Mouse (Mus musculus): ENCODE measurements at regions not wholly inside any gene's neighbourhood (a gene's known extent, or its start where the extent isn't known, plus 50 kb on each side); places are given as distances from the start of the nearest gene placed in this dataset.
A peak's percentile ranks its signal among the peaks of the same experiment; 100 is the strongest.

GRCm38 (mm10) chr2:137243914-137244313, 127.5 kb upstream of the Jag1 start:
- H3K9me3 ChIP-seq (ENCODE audit: control insufficient read depth, low read depth, low read length) = no peaks in the 10 kb centered on the region
- no peak overlapping the region for H3K9ac ChIP-seq (replicated peaks; ENCODE audit: low read depth, low read length)
- WGBS = 23% methylated on average over 5 of the region's 5 CpGs
- no peak overlapping the region for H3K4me3 ChIP-seq (ENCODE audit: low read depth, low read length)
- ATAC-seq (ENCODE audit: insufficient number of reproducible peaks, insufficient read depth, low FRiP score, low read depth) = no peak
- H3K27ac ChIP-seq (ENCODE audit: low read length) = no peak overlapping the region
- no peak overlapping the region for H3K4me2 ChIP-seq (replicated peaks; ENCODE audit: low read depth, low read length)
- H3K36me3 ChIP-seq (ENCODE audit: control insufficient read depth, insufficient read depth, low read length) = no peaks in the 10 kb centered on the region
- H3K27me3 ChIP-seq (ENCODE audit: control insufficient read depth, insufficient read depth, low read length) = no peaks in the 10 kb centered on the region
- no peaks in the 10 kb centered on the region for H3K4me1 ChIP-seq (ENCODE audit: control insufficient read depth, insufficient read depth, low read length)

- Histone ChIP-seq H3K9ac (replicated peaks; ENCODE audit: low read depth, low read length) (no peak overlapping the region), H3K36me3 (ENCODE audit: control insufficient read depth, insufficient read depth, low read length) (no peaks in the 10 kb centered on the region), H3K4me2 (replicated peaks; ENCODE audit: low read depth, low read length) (no peak overlapping the region), H3K27ac (ENCODE audit: low read length) (no peak overlapping the region), H3K9me3 (ENCODE audit: control insufficient read depth, low read depth, low read length) (no peaks in the 10 kb centered on the region), H3K4me1 (ENCODE audit: control insufficient read depth, insufficient read depth, low read length) (0 out of 2 replicates have a peak, but pooled peaks cover 4% of the 10 kb centered on the region), H3K4me3 (ENCODE audit: low read depth, low read length) (no peak overlapping the region), H3K27me3 (ENCODE audit: control insufficient read depth, insufficient read depth, low read length) (no peaks in the 10 kb centered on the region)
- ATAC-seq (ENCODE audit: insufficient number of reproducible peaks, insufficient read depth, low FRiP score, low read depth) = no peak
- 54% methylated on average over 3 of the region's 3 CpGs for WGBS
Observed at GRCm38 (mm10) chr2:137236961-137237360, 120.5 kb upstream of the Jag1 start.

- H3K9ac ChIP-seq (replicated peaks; ENCODE audit: low read depth, low read length) = no peak overlapping the region
- H3K4me3 ChIP-seq (ENCODE audit: low read depth, low read length) = no peak overlapping the region
- H3K27me3 ChIP-seq (ENCODE audit: control insufficient read depth, insufficient read depth, low read length) = no peaks in the 10 kb centered on the region
- H3K36me3 ChIP-seq (ENCODE audit: control insufficient read depth, insufficient read depth, low read length) = no peaks in the 10 kb centered on the region
- H3K4me2 ChIP-seq (replicated peaks; ENCODE audit: low read depth, low read length) = no peak overlapping the region
- no peaks in the 10 kb centered on the region for H3K9me3 ChIP-seq (ENCODE audit: control insufficient read depth, low read depth, low read length)
- H3K4me1 ChIP-seq (ENCODE audit: control insufficient read depth, insufficient read depth, low read length) = 0 out of 2 replicates have a peak, but pooled peaks cover 4% of the 10 kb centered on the region
- WGBS = 87% methylated on average over 3 of the region's 3 CpGs
- ATAC-seq (ENCODE audit: insufficient number of reproducible peaks, insufficient read depth, low FRiP score, low read depth) = no peak
- H3K27ac ChIP-seq (ENCODE audit: low read length) = no peak overlapping the region
Observed at GRCm38 (mm10) chr2:137233936-137234335, 117.5 kb upstream of the Jag1 start.

- Histone ChIP-seq H3K27me3 (ENCODE audit: control insufficient read depth, insufficient read depth, low read length) (no peaks in the 10 kb centered on the region), H3K9me3 (ENCODE audit: control insufficient read depth, low read depth, low read length) (no peaks in the 10 kb centered on the region), H3K4me3 (ENCODE audit: low read depth, low read length) (no peak overlapping the region), H3K27ac (ENCODE audit: low read length) (no peak overlapping the region), H3K36me3 (ENCODE audit: control insufficient read depth, insufficient read depth, low read length) (no peaks in the 10 kb centered on the region), H3K4me1 (ENCODE audit: control insufficient read depth, insufficient read depth, low read length) (no peaks in the 10 kb centered on the region), H3K9ac (replicated peaks; ENCODE audit: low read depth, low read length) (no peak overlapping the region), H3K4me2 (replicated peaks; ENCODE audit: low read depth, low read length) (no peak overlapping the region)
- no peak for ATAC-seq (ENCODE audit: insufficient number of reproducible peaks, insufficient read depth, low FRiP score, low read depth)
Observed at GRCm38 (mm10) chr2:137231161-137231560, 114.7 kb upstream of the Jag1 start.

- no peak overlapping the region for H3K4me2 ChIP-seq (replicated peaks; ENCODE audit: low read depth, low read length)
- WGBS = 60% methylated on average over 1 of the region's 1 CpGs
- no peak overlapping the region for H3K4me3 ChIP-seq (ENCODE audit: low read depth, low read length)
- no peak overlapping the region for H3K9ac ChIP-seq (replicated peaks; ENCODE audit: low read depth, low read length)
- no peaks in the 10 kb centered on the region for H3K27me3 ChIP-seq (ENCODE audit: control insufficient read depth, insufficient read depth, low read length)
- H3K36me3 ChIP-seq (ENCODE audit: control insufficient read depth, insufficient read depth, low read length) = no peaks in the 10 kb centered on the region
- H3K4me1 ChIP-seq (ENCODE audit: control insufficient read depth, insufficient read depth, low read length) = no peaks in the 10 kb centered on the region
- H3K9me3 ChIP-seq (ENCODE audit: control insufficient read depth, low read depth, low read length) = no peaks in the 10 kb centered on the region
- ATAC-seq (ENCODE audit: insufficient number of reproducible peaks, insufficient read depth, low FRiP score, low read depth) = peak; percentile 77; the same call in 1 of the 2 replicates
- no peak overlapping the region; the same call in 1 of the 2 replicates for H3K27ac ChIP-seq (ENCODE audit: low read length)
Observed at GRCm38 (mm10) chr2:137229422-137230069, 113.1 kb upstream of the Jag1 start.

GRCm38 (mm10) chr2:137227495-137227894, 111.1 kb upstream of the Jag1 start:
- Histone ChIP-seq H3K4me1 (ENCODE audit: control insufficient read depth, insufficient read depth, low read length) (no peaks in the 10 kb centered on the region), H3K27me3 (ENCODE audit: control insufficient read depth, insufficient read depth, low read length) (no peaks in the 10 kb centered on the region), H3K4me2 (replicated peaks; ENCODE audit: low read depth, low read length) (no peak overlapping the region), H3K9ac (replicated peaks; ENCODE audit: low read depth, low read length) (no peak overlapping the region), H3K27ac (ENCODE audit: low read length) (no peak overlapping the region), H3K9me3 (ENCODE audit: control insufficient read depth, low read depth, low read length) (no peaks in the 10 kb centered on the region), H3K36me3 (ENCODE audit: control insufficient read depth, insufficient read depth, low read length) (no peaks in the 10 kb centered on the region), H3K4me3 (ENCODE audit: low read depth, low read length) (no peak overlapping the region)
- ATAC-seq (ENCODE audit: insufficient number of reproducible peaks, insufficient read depth, low FRiP score, low read depth) = no peak
- WGBS = 89% methylated on average over 4 of the region's 4 CpGs

GRCm38 (mm10) chr2:137224702-137225552, 108.5 kb upstream of the Jag1 start:
- no peak for ATAC-seq (ENCODE audit: insufficient number of reproducible peaks, insufficient read depth, low FRiP score, low read depth)
- Histone ChIP-seq H3K27ac (ENCODE audit: low read length) (peak overlapping the region; percentile 3; the same call in 1 of the 2 replicates), H3K9ac (replicated peaks; ENCODE audit: low read depth, low read length) (no peak overlapping the region), H3K4me1 (ENCODE audit: control insufficient read depth, insufficient read depth, low read length) (no peaks in the 10 kb centered on the region), H3K9me3 (ENCODE audit: control insufficient read depth, low read depth, low read length) (no peaks in the 10 kb centered on the region), H3K27me3 (ENCODE audit: control insufficient read depth, insufficient read depth, low read length) (no peaks in the 10 kb centered on the region), H3K4me3 (ENCODE audit: low read depth, low read length) (no peak overlapping the region), H3K4me2 (replicated peaks; ENCODE audit: low read depth, low read length) (no peak overlapping the region), H3K36me3 (ENCODE audit: control insufficient read depth, insufficient read depth, low read length) (no peaks in the 10 kb centered on the region)
- 65% methylated on average over 10 of the region's 10 CpGs for WGBS

GRCm38 (mm10) chr2:137215697-137216096, 99.3 kb upstream of the Jag1 start:
- WGBS = 37% methylated on average over 7 of the region's 7 CpGs
- Histone ChIP-seq H3K4me1 (ENCODE audit: control insufficient read depth, insufficient read depth, low read length) (no peaks in the 10 kb centered on the region), H3K4me2 (replicated peaks; ENCODE audit: low read depth, low read length) (no peak overlapping the region), H3K27me3 (ENCODE audit: control insufficient read depth, insufficient read depth, low read length) (no peaks in the 10 kb centered on the region), H3K9me3 (ENCODE audit: control insufficient read depth, low read depth, low read length) (no peaks in the 10 kb centered on the region), H3K36me3 (ENCODE audit: control insufficient read depth, insufficient read depth, low read length) (no peaks in the 10 kb centered on the region), H3K27ac (ENCODE audit: low read length) (no peak overlapping the region), H3K9ac (replicated peaks; ENCODE audit: low read depth, low read length) (no peak overlapping the region), H3K4me3 (ENCODE audit: low read depth, low read length) (no peak overlapping the region)
- ATAC-seq (ENCODE audit: insufficient number of reproducible peaks, insufficient read depth, low FRiP score, low read depth) = no peak
